Mouse (Mus musculus) CD4-positive naive resting alpha-beta T cell, adult 76 days (primary cell): ENCODE data around the gene Kif23. TPM values are rescaled to one million over a fixed set of nuclear protein-coding genes. Genes with fewer than 3 reads are reported as not detected.

Source experiments
- total RNA-seq: library from RNA; stranded (reverse); gene quantifications from one replicate; pipeline ENCODE4 v1.2.4, GENCODE M21; 2023

Gene Kif23
- 25.2 TPM for total RNA-seq

GRCm38 (mm10) chr9:61946623-61947401 lies at the start of gene Kif23:
Kif23 (minus strand) TSS chr9:61946774.

DNA sequence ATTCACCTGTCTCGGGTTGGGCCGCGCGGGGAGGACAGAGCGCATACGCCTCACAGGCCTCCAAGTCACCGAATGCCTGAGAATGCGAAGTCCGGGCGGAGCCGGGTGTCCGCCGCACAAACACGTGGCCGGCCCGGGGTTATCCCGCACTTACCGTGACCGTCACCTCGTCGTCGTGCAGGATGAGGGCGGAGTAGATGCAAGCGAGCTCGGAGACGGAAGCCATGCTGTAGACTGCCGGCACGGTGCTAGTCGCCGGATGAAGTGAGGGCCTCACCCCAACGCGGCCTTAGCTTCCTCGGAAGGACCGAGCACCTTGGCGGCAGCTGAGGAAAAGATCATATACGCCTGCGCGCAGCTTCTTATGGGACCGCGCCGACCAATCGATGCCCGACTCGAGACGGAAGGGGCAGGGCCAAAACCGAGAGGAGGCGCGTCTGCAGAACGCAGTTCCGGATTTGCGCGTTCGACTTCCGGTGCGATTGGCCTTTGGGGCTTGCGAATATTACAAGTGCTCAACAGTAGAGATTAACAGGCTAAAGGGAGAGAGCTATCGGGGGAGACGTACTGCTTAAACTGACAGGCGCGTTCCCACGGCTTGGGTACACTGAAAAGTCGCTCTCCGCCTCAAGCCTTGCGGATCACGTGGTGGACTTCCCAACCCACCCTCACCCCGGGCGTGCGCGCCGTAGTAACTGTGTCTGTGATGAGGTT lies 32.2 kb downstream of the Kif23 start, which contains the start of gene Rplp1:
Gene Rplp1, minus strand, starts transcription at position 340 of the 714 bp plus-strand sequence.

Other genes starting within 250 kb of the Kif23 start
- gene Rplp1, start 32.2 kb downstream of the Kif23 start, total RNA-seq = 7,888 TPM
- not detected for gene Paqr5, start 80.1 kb upstream of the Kif23 start, total RNA-seq
- 10.6 TPM for gene Glce, start 175.9 kb upstream of the Kif23 start, total RNA-seq